Mouse (Mus musculus) MEL (cell line): ENCODE measurements at regions not wholly inside any gene's neighbourhood (a gene's known extent, or its start where the extent isn't known, plus 50 kb on each side); places are given as distances from the start of the nearest gene placed in this dataset.
A peak's percentile ranks its signal among the peaks of the same experiment; 100 is the strongest.

Source experiments
- CTCF ChIP-seq, 3 experiments: IDR thresholded peaks in 2 of 3; conservative IDR thresholded peaks in 1 of 3; 2 replicates each; pipeline ENCODE4 v1.5.1; 2011 to 2012; ENCODE audit warnings: low read length in 3 of 3, low read depth in 2 of 3, mild to moderate bottlenecking in 2 of 3, improper control_type of control experiment in 1 of 3, inconsistent platforms in 1 of 3, mixed read lengths in 1 of 3, moderate library complexity in 1 of 3; ENCODE audit not compliant: control insufficient read depth in 1 of 3, insufficient read depth in 1 of 3, poor library complexity in 1 of 3, severe bottlenecking in 1 of 3
- EP300 ChIP-seq, 2 experiments: IDR thresholded peaks; 2 replicates each; pipeline ENCODE4 v1.6.1; 2011; ENCODE audit warnings: improper control_type of control experiment in 2 of 2, low read length in 2 of 2, low read depth in 1 of 2, mild to moderate bottlenecking in 1 of 2
- GATA1 ChIP-seq: IDR thresholded peaks from 2 replicates; pipeline ENCODE4 v1.6.1; 2011; ENCODE audit warnings: low read depth, low read length, improper control_type of control experiment
- JUND ChIP-seq: IDR thresholded peaks from 2 replicates; pipeline ENCODE4 v1.6.1; 2011; ENCODE audit warnings: low read depth, mild to moderate bottlenecking, improper control_type of control experiment, low read length
- MAZ ChIP-seq: IDR thresholded peaks from 2 replicates; pipeline ENCODE4 v1.6.1; 2012; ENCODE audit warnings: low read depth, mild to moderate bottlenecking, inconsistent platforms, low read length, improper control_type of control experiment
- MXI1 ChIP-seq: IDR thresholded peaks from 2 replicates; pipeline ENCODE4 v1.6.1; 2011; ENCODE audit warnings: mild to moderate bottlenecking, low read depth, low read length, improper control_type of control experiment
- POLR2A ChIP-seq, 2 experiments: IDR thresholded peaks; 2 replicates each; pipeline ENCODE4 v1.6.1; 2011 to 2012; ENCODE audit warnings: low read length in 2 of 2, mild to moderate bottlenecking in 2 of 2, control low read depth in 1 of 2, improper control_type of control experiment in 1 of 2, low read depth in 1 of 2, moderate library complexity in 1 of 2; ENCODE audit not compliant: control insufficient read depth in 1 of 2, insufficient read depth in 1 of 2, poor library complexity in 1 of 2
- POLR2AphosphoS5 ChIP-seq: IDR thresholded peaks from 2 replicates; pipeline ENCODE4 v1.6.1; 2012; ENCODE audit warnings: low read depth, borderline replicate concordance, mild to moderate bottlenecking, inconsistent platforms, low read length, moderate library complexity, mixed read lengths
- SIN3A ChIP-seq: IDR thresholded peaks from 2 replicates; pipeline ENCODE4 v1.6.1; 2012; ENCODE audit warnings: low read length, improper control_type of control experiment, inconsistent platforms
- TCF12 ChIP-seq: IDR thresholded peaks from 2 replicates; pipeline ENCODE4 v1.6.1; 2014; ENCODE audit warnings: low read depth, mild to moderate bottlenecking, inconsistent platforms, low read length, improper control_type of control experiment, moderate library complexity
- USF2 ChIP-seq, 2 experiments: IDR thresholded peaks; 2 replicates each; pipeline ENCODE4 v1.6.1; 2011 to 2012; ENCODE audit warnings: improper control_type of control experiment in 2 of 2, low read length in 2 of 2, borderline replicate concordance in 1 of 2, inconsistent platforms in 1 of 2, low read depth in 1 of 2, mild to moderate bottlenecking in 1 of 2; ENCODE audit not compliant: insufficient read depth in 1 of 2
- ZNF384 ChIP-seq: IDR thresholded peaks from 2 replicates; pipeline ENCODE4 v1.6.1; 2012; ENCODE audit warnings: low read depth, mild to moderate bottlenecking, inconsistent platforms, low read length, improper control_type of control experiment

DNA sequence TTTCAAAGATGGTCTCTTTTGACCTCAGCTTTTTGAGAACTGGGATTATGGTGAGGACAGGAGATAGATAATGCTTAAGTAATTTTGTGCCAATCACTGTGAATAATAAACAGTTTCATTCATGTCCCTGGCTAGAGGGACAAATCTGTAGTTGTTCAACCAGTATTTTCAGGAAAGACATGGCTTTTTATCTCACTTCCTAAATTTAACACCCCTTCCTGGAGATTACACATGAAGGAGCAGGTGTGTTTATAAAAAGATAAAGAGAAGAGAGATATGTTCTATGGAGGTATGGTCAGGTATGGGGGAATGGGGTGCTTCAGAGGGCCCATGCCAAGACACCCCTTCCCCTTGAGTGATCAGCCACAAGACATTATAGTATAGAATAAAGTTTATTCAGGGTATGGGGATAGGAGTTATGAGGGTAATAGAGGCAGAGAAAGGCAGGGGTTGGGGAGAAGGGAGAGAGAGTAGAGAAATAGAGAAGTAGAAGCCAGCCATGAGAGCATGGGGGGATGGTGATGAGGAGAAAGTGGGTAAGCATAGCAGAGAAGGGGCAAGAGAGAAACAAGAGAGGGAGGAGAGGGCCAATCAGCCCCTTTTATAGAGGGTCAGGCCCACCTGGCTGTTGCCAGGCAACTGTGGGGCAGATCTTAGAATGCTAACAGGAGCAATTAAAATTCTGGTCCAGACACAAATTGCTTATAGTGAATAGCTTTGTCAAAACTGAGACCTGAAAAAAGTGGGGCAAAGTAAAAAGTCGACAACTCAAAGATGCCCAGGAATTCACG, 566.7 kb upstream of the 4921530L21Rik start:
- TF ChIP-seq CTCF (IDR thresholded peaks at IDR 0.05 in 2 of 3, conservative IDR thresholded peaks at IDR 0.05 in 1 of 3; ENCODE audit: control insufficient read depth in 1 of 3, insufficient read depth in 1 of 3, low read depth in 2 of 3, low read length in 3 of 3, poor library complexity in 1 of 3, severe bottlenecking in 1 of 3) (no peak), SIN3A (no peak), MAZ (no peak), GATA1 (peak; percentile 63), POLR2A (IDR thresholded peaks at IDR 0.05; ENCODE audit: control insufficient read depth in 1 of 2, insufficient read depth in 1 of 2, low read depth in 1 of 2, low read length in 2 of 2, poor library complexity in 1 of 2) (no peak), EP300 (IDR thresholded peaks at IDR 0.05; ENCODE audit: low read depth in 1 of 2, low read length in 2 of 2) (peak; percentile 66), JUND (no peak), MXI1 (no peak), ZNF384 (no peak), USF2 (IDR thresholded peaks at IDR 0.05; ENCODE audit: borderline replicate concordance in 1 of 2, insufficient read depth in 1 of 2, low read depth in 1 of 2, low read length in 2 of 2) (no peak), TCF12 (peak; percentile 58; the same call in 1 of the 2 replicates), POLR2AphosphoS5 (no peak)
